Mouse (Mus musculus) hindlimb bud, embryonic 11.5 days (tissue): ENCODE measurements around the gene Fam131a.
"Not testable (repeated sequence)": the region's sequence is repeated elsewhere in the genome, so short reads cannot be mapped to it uniquely, and the experiment has no call there.

Experiments
- DNase-seq: peaks from one replicate; pipeline ENCODE4 v3.0.0-alpha.2; 2012; ENCODE audit warnings: low read depth, low spot score; ENCODE audit errors: extremely low spot score

Fam131a gene

DNA sequence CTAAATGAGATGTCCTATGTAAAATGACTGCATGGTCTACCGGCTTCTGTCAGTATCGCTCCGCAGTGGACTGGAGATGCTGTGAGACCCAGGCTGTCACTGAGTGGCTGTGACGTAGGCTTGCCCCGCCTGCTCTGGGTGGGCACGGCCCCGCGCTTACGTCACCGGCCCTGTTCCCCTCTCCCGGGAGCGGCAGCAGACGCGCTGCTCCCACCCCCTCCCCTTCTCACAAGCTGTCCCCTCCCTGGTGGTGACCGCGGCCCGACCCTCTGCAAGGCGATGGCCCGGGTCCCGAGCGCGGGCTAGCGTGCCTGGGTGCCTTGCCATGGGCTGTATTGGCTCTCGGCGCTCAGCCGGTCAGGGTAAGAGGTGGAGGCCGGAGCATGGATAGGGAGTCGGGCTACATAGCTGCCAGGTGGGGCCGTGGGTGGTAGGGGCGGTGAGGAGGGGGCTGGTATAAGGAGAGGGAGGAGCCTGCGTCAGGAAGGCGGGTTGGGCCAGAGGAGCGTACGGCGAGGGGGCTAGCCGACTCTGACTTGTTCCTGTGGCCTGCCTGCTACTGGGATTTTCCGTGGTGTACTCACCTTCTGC, at the start of gene Fam131a:
Fam131a (plus strand) TSS at position 131 of the 591 bp plus-strand sequence.
- DNase-seq, result peak; percentile 68

DNA sequence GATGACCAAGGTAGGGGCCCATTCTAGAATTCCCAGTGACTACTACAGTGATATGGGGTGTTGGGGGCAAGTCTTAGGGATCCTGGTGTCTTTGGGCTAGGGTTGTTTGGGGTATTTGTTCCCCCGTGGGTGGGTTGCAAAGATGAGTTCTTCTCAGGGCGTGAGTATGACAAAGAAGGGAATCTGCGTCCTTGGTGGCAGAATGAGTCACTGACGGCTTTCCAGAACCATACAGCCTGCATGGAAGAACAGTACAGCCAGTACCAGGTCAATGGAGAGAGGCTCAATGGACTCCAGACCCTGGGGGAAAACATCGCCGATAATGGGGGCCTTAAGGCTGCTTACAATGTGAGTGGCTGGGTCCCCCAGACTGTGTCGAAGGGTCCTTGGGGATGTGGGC, 49.1 kb upstream of the Fam131a start:
- no peak for DNase-seq

DNA sequence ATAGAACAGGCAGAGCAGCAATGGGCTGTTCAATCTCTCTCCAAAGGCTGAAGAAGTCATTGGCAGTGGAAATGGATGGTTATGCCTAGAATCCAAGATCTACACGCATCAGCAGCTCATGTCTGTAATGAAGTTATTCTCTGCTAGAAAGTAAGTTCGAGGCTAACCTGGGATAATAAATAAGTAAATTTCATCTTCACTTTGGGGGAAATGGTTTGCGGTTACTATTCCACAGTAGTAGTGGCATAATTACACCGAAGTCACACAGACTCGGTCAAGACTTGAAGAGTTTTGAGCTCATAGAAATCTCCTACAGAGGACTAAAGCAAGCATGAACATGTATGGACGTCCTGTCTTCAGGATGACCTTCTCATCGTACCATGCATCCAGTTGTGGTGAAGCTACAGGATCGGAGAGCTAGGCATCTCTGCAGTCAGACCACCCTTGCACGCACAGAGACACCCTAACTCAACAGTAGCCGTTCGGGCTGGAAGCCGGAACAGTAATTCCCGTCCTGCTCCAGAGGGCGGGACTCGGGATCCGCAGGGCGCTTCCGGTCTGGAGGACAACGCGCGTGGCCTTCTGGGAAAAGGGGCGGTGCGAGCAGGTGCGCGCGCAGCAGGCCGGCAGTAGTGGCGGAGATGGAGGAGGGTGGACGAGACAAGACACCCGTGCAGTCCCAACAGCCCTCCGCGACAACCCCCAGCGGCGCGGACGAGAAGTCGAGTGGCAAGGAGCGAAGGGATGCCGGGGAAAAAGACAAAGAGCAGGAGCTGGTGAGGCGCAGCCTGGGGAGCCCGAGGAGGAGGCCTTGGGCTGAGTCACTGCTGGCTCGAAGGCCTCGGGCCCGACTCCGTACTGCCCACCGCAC, 41.7 kb upstream of the Fam131a start, which contains the start of gene Psmd2:
Psmd2 (plus strand) TSS at position 577 of the 871 bp plus-strand sequence.
- DNase-seq, result peak; percentile 72

DNA sequence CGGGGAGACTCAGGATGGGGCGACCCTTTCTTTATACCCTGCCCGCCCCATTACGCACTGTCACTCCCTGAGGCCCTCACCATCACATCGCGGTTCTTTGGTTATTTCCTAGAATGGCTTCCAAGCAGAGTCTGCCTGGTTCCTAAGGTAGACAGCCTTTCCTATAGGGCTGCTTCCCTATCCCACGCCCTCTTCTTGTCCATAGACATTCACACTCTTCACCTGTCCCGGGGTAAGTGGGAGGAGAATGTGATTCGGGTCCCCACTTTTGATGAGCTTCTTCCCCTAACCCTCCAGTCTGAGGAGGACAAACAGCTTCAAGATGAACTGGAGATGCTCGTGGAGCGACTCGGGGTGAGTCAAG, 41.1 kb upstream of the Fam131a start:
- no peak for DNase-seq

DNA sequence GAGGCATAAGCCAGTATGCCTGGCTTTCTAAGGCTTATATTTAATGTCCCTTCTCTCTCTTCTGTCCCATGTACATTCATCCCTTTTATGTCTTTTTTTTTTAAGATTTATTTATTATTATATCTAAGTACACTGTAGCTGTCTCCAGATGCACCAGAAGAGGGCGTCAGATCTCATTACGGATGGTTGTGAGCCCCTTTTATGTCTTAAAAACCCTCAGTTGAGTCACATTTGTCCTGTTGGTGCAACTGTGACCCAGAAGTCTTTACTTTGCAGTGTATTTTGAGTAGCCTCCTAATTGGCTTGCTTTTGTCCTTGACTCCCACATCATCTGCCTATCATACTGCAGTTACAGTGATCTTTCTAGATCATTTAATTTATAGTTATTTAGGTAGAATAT, 39.7 kb upstream of the Fam131a start:
- no peak for DNase-seq

DNA sequence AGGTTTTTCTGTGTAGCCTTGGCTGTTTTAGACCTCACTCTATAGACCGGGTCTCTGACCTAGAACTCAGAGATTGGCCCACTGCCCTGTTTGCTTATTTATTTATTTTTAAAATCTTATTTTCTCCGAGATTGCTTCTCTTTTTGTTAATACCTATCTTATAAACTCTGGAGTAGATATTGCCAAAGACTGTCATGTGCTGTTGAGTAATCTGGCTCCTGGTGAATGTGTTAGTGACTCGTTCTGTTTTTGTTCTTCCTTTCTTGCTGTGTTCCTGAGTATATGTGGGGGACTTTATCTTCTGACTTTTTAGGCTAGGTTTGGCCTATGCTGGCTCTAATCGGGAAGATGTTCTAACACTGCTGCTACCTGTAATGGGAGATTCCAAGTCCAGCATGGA, 35.4 kb upstream of the Fam131a start:
- DNase-seq, result no peak

DNA sequence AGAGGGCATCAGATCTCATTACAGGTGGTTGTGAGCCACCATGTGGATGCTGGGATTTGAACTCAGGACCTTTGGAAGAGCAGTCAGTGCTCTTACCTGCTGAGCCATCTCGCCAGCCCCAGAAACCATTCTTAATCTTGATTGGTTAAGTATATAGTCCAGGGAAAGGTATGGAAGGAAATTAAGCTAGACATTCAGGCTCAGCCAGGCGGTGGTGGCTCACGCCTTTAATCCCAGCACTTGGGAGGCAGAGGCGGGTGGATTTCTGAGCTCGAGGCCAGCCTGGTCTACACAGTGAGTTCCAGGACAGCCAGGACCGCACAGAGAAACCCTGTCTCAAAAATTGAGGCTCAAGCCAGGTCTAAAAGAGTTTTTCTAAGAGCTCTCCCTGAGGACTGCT, 25.0 kb upstream of the Fam131a start, which contains the start of gene Eif4g1:
Eif4g1 (plus strand) TSS at position 301 of the 400 bp plus-strand sequence.
- not testable (repeated sequence) for DNase-seq

DNA sequence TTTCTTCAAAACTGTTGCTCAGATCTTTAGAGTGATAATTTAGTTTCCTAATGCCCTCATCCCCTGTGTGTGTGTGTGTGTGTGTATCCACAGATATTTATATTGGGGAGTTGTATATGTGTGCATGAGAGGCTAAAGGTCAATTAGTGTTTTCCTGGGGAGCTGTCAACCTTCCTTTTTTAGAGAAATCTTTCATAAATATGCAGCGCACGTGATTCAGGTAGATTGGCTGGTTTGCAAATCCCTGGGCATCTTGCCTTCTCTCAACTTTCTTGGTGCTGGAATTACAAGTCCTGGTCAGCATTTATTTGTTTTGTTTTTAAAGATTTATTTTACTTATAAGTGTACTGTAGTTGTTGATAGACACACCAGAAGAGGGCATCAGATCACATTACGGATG, 22.8 kb upstream of the Fam131a start:
- no peak for DNase-seq

DNA sequence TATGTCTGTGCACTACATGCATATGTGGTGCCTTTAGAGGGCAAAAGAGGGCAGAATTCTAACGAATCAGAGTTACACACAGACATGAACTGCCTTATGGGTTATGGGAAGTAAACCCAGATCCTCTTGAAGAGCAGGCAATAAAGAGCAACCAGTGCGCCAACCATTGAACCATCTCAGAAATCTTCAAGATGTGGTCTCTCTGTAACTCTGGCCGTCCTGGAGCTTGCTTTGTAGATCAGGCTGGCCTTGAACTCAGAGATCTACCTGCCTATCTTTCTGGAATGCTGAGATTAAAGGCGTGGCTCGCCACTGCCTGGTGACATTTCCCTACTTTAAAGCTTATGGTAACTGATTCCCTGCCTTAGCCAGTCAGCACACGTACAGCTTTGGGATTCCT, 21.2 kb upstream of the Fam131a start:
- DNase-seq, result no peak

DNA sequence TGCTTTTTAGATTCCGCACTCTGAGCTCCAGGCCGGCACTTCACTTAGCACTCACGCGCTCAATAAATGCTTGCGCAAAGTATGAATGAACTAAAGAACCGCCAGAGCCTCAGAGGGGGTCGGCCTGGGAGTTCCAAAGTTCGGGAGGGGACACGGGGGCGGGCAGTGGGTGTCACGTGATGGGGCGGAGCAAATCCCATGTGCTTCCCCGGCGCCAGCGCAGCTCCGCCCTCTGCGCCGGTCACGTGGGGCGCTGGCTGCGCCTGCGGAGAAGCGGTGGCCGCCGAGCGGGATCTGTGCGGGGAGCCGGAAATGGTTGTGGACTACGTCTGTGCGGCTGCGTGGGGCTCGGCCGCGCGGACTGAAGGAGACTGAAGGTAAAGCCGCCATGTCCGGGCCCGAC, 20.5 kb upstream of the Fam131a start:
- DNase-seq, result peak; percentile 75

DNA sequence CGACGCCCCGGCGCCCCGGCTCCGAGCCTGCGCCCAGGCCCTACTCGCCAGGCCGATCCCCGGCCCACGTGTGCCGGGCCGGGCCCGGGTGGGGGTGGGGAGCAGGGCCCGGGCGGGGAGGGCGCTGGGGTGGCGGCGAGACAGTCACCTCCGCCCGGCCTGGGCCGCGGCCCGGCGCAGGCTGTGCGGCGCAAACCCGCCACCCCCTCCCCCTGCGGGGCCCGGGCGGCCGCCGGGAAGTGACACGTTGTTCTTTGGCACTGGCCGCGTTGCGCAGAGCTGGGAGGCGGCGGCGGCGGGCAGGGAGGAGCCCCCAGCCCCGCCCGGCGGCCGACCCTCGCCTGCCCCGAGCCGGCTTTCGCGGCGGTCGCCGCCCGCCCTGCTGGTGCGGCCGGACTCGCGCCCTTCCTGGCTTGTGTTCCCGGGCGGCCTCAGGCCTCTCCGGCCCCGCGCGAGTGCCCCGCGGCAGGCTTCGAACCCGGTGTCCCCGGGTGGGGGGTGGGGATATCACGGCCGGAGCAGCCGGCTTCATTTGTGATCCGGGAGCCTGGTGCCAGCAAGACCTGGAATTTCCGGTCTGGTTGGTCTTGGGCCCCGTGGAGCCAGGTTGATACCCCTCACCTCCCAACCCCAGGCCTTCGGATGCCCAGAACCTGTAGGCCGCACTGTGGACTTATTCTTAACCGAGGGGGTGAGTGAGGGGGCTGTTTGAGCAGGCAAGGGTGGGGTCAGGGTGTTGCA, 19.9 kb upstream of the Fam131a start:
- no peak for DNase-seq

DNA sequence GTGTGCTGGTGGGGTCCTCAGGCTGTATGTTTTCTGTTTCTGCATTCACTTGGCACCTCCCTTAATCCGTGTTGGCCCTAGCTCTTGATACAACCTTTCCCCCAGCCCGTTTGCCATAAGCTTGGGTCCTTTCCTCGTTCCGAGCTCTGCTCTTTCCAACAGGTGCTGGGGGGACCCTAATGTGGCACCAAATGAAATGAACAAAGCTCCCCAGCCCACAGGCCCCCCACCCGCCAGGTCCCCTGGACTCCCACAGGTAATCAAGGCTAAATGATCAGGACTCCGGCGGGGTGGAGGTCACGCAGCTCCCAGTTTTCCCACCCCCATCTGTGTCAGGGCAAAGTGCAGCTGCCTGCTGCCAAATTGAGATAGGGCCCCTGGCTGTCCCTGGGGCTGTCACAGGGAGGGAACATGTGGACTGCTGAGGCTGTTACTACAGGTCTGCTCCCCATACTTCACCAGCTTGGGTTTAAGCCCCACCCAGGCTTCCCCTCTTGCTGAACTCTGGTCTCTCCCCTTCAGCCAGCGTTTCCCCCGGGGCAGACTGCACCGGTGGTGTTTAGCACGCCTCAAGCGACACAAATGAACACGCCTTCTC, 19.2 kb upstream of the Fam131a start:
- DNase-seq, result no peak

DNA sequence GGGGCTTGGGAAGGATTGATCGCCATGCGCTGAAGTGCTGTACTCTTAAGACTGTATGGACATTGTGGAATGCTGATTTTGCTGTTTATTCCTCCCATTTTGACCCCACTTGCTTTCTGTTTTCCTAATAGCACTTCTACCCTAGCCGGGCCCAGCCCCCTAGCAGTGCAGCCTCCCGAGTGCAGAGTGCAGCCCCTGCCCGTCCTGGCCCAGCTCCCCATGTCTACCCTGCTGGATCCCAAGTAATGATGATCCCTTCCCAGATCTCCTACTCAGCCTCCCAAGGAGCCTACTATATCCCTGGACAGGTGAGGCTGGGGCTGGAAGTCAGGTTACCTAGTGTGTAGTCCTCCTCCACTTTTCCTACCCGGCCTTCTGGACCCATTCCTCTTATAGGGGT, 17.8 kb upstream of the Fam131a start:
- DNase-seq, result no peak

DNA sequence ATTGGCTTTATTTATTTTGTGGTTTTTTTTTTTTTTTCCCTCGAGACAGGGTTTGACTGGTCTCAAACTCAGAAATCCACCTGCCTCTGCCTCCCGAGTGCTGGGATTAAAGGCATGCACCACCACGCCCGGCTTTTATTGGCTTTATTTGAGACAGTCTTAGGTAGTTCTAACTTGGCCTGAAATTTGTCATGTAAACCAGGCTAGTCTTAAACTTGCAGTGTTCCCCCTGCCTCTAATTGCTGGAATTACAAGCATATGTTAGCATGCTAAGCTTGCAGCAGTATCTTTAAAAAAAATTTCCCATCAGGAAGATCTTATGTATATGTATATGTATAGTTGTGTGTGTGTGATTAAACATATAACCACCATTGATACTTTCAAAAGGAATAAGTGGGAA, 16.3 kb upstream of the Fam131a start:
- DNase-seq, result no peak

DNA sequence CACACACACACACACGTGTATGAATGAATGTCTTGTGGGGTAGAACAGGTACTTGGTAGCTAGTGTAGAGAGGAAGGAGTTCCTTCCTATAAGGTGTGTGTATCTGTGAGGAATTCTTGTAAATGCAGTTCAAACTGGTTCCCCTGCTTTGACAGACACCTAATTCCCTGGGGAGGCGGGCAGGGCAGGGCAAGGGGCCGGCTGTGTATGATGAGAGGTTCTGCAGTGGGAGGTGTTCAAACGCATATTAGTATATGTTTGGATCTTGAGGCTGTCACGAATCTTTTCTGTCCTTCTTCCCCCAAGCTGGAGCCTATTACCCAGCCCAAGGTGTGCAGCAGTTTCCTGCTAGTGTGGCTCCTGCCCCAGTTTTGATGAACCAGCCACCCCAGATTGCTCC, 15.7 kb upstream of the Fam131a start:
- DNase-seq, result no peak

DNA sequence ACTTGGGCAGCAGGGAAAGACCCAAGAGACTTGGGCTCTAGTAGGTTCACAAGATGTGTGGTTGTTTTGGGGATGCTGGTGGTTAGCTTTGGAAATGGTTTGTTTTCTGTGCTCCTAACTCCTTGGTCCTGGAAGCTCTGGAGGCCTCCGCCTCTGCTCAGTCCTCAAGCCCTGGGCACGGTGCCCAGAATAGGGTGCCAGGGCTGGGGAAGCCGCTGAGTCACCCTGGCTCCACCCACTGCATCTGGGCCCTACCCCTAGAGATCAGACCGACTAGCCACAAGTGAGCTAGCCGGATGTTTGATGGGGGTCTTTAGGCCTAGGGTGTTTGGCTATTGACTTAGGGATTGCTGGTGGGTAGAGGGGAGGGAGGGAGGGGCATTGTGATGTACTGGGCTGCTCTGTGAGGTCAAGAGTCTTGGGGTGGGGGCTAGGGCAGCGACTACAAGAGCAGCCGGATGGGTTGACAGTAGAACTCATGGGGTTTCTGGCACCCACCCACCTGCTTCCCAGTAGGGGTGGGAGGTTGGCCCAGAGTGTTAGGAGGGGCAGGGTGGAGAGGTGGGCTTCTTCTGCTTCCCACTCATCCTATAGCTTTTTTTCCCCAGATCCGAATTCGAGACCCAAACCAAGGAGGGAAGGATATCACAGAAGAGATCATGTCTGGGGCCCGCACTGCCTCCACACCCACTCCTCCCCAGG, 14.9 kb upstream of the Fam131a start:
- DNase-seq, result no peak

DNA sequence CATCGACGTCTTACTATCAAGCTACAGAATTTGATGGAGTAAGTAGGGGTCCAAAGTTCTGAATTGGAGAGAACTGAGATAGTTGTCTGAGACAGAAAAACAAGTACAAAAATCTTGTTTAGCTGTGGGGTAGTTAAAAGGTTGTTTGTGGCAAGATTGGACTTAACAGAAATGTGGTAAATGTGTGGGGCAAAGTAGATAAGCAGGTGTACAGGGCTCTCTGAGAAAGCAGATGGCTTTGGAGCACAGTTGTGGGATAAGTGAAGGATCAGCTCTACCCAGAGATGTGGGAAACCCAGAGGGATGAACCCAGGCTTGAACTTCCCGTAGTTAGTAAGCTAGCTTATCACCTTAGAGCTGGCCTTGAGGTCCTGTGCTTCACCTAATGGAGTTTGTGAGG, 2.3 kb upstream of the Fam131a start:
- no peak for DNase-seq

DNA sequence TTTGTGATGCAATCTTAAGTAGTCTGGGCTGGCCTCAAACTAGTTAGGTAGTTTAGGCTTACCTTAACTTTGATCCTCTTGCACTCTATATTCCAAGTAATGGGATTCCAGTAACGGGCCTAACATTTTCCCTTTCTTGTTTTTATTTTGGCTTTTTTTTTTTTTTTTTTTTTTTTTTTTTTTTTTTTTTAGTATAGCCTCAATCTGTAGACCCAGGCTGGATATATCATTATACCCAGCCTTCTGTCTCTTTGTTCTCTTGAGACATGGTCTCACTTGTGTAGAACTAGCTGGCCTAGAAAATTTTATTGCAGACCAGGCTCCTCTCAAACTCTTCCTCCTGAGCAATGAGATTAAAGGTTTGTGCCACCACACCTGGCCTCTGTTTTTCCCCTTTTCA, 1.4 kb upstream of the Fam131a start:
- no peak for DNase-seq

DNA sequence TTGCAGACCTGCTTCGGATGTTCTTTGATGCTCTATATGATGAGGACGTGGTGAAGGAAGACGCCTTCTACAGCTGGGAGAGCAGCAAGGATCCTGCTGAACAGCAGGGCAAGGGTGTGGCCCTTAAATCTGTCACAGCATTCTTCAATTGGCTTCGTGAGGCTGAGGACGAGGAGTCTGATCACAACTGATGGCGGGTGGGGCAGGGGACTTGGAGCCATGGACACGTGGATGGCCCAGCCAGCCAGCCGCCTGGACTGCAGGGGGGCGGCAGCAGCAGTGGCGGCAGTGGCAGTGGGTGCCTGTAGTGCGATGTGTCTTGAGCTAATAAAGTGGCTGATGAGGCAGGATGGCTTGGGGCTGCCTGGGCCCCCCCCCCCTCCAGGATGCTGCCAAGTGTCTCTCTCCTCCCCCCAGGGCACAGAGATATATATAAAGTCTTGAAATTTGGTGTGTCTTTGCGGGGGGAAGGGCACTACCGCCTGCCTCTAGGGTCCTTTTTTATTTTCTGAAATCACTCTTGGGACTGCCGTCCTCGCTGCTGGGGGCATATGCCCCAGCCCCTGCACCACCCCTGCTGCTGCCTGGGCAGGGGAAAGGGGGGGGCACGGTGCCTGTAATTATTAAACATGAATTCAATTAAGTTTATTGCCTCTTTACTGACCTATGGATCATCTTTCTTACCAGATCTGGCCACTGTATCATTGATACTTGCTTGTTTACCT, 638 bp upstream of the Fam131a start:
- no peak for DNase-seq

DNA sequence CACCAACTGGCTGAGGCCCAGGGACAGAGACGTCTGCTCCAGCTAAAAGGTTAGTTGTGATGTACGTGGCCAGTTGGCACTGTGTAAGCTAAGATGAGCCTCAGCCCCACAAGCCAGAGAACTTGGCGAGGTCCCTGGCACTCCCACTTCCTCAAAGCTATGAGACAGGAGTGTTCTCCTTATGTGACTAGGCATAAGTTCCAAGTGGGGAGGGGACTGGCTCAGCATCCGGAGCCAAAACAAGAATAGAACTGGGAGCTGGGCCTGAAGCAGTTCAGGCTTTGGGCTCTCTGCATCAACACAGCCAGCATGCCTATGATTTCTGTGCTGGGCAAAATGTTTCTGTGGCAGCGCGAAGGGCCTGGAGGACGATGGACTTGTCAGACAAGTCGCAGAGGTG, 1.7 kb downstream of the Fam131a start:
- DNase-seq, result no peak
